Mouse (Mus musculus) testis, adult 2 months (tissue): ENCODE measurements around the gene Ndufs5.

ENCODE experiments used
- CTCF ChIP-seq: fragments of 200-500 bp; IDR thresholded peaks from 2 replicates; pipeline ENCODE4 v1.5.1; 2012; ENCODE audit warnings: low read depth, mild to moderate bottlenecking, inconsistent platforms, low read length, moderate library complexity; ENCODE audit not compliant: control insufficient read depth, insufficient read depth, insufficient replicate concordance
- POLR2A ChIP-seq: fragments of 200-500 bp; IDR thresholded peaks from 2 replicates; pipeline ENCODE4 v1.6.1; 2012; ENCODE audit warnings: low read depth, mild to moderate bottlenecking, inconsistent platforms, low read length, moderate library complexity; ENCODE audit not compliant: control insufficient read depth

DNA sequence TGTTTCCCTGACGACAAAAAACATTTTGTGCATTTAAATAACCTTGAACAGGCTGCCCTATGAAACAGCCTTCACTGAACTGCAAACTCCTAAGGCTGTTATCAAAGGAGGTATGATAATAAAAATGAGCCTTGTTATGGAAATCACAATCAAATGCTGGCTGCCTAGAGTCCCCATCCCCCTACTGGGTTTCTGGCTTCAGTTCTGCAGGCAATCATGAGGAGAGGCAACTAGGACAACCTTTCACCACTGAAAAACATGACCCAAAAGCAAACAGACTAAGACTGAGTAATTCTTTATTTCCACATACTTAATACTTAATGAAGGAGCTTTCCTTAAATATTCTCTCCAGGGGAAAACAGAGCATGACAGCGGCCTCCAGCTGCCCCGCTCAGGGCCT, 5.6 kb downstream of the Ndufs5 start:
- TF ChIP-seq CTCF (no peak), POLR2A (no peak)
